Mouse (Mus musculus) natural killer cell, adult 2 months (primary cell): ENCODE measurements around the gene Zfp821.

Experiments used
- DNase-seq, 2 experiments: peaks; one replicate each; pipeline ENCODE4 v3.0.0; 2022; ENCODE audit warnings: low spot score in 2 of 2

Zfp821 gene

DNA sequence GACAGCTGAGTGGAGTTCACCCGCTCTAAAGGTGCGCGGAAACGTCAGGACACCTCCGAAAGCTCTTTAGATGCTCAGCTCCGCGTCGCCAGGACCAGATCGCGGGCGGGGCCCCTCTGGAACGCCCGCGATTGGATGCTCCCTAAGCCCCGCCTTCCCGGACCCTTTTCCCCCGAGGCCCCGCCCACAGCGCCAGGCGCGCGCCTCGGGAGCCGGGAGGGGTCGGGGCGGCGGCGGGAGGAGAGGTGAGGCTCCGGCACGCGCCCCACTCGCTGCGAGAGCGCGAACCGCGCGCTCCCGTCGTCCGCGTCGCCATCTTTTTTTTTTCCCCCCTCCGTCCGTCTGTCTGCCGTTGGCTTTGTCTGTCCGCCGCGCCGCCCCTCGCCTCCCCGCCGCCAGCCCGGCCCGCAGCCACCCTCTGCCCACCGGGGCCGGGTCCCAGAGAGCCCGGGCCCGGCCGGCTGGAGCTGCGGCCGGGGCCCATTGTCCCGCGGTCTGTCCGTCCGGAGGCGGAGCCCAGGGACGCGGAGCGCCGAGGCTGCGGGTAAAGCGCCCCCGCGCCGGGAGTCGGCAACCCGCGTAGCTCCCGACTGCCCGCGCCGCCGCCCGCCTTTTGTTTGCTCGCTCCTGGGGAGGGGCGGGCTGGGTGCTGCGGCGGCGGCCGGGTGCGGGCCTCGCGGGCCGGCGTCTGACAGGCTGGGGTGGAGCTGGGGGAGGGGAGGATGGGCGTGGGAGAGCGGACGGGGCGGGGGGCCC lies at the start of gene Zfp821:
Zfp821 (plus strand) TSS at position 227 of the 756 bp plus-strand sequence.
- DNase-seq, result peak; percentile 67 to 86

DNA sequence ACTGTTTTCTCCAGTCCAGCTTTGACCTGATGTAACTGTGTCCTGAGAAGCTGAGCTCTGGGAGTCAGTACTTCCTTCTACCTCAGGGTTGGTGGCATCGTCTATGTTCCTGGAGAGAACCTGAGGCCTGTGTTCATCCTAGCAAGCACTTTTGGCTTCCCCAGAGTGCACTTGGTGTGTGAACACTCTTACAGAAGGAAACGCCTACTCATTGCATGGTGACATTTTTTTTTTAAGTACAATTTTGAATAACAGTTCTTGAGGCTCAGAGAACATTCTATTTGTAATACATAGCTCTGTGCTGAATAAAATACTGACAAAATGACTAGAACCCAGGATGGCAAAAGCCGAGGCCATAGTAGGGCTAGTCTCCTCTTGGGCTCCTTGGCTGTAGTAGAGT lies 48.5 kb upstream of the Zfp821 start:
- DNase-seq, result no peak

DNA sequence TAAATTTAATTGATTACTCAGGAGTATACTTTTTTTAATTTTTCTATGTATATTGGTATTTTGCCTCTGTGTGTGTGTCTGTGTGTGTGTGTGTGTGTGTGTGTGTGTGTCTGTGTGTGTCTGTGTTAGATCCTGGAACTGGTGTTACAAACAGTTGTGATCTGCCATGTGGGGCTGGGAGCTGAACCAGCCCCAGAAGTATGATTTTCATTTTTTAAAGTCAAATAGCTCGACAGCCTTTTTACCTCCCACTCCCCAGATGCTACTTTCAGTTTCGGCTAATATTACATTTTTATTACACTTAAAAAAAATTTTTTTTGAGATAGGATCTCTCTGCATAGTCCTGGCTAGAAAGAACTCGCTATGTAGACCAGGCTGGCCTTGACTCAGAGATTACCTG lies 43.0 kb upstream of the Zfp821 start:
- DNase-seq, result no peak

GRCm38 (mm10) chr8:109666616-109667015 lies 38.7 kb upstream of the Zfp821 start:
- DNase-seq, result no peak

GRCm38 (mm10) chr8:109672656-109673055 lies 32.7 kb upstream of the Zfp821 start:
- DNase-seq, result no peak

DNA sequence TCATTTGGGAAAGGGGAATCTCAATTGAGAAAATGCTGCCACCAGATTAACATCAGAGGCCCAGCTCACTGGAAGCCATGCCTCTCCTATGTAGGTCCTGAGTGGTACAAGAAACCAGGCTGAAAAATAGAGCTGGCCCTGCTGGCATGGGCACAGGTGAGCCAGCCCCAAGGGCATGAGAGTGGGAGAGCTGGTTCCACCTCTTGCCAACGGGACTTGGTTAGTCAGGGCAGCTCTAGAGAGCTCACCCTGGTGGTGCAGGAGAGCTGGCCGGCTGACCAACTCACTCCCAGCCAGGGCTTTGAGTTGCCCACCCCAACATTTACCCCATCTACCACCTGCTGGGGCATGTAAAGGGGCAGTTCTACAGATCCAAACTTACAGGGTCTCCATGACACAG lies 31.8 kb upstream of the Zfp821 start:
- no peak for DNase-seq

- DNase-seq, result no peak
Measured at GRCm38 (mm10) chr8:109675896-109676643, 29.3 kb upstream of the Zfp821 start.

DNA sequence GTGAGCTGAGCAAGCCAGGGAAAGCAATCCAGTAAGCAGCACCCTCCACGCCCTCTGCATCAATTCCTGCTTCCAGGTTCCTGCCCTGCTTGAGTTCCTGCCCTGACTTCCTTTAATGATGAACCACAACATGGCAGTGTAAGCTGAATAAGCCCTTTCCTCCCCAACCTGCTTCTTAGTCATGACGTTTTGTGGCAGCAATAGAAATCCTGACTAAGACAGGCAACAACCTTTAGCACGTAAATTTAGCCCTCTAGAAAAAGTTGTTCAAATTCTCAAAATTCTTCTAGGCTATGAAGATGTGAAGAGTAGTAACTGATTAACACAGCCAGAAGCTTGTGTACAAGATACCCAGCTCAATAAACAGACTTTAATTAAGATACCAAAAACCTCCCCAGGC lies 23.8 kb upstream of the Zfp821 start:
- DNase-seq, result no peak

DNA sequence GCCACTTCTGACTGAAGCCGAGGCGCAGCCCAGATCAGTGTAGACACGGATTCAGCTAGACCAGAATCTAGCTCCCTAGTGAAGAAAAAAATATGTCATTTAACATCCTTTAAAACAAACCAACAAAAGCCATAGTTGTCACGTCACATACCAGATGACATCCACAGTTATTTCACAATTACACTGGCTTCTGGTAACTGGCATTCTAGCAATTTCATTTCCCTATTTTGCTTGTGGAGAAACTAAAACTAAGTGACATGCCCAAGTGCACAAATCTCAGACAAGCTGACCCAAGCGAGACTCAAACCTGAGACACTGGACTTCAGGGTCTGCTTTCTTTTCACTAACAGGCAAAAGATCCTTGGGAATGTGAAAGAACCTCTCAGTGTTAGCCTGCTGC lies 23.2 kb upstream of the Zfp821 start:
- no peak for DNase-seq

- DNase-seq, result no peak
Measured at GRCm38 (mm10) chr8:109687248-109687647, 18.1 kb upstream of the Zfp821 start.

DNA sequence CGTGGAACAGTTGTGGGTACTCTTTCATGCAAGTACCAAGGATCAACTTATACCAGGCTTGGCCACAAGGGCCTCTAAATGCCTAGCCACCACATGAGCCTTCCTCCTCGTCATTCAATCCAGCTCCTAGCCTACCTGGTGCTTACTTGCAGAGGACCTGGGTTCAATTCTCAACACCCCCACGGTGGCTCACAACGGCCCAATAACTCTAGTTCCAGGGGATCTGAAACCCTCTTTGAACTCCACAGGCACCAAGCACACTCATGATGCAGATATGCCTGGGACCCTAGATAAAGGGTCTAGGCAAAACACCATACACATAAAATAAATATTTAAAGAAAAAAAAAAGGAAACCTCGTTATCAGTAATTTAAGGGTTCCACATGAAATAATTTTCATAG lies 13.6 kb upstream of the Zfp821 start:
- DNase-seq, result peak; percentile 19 to 36

DNA sequence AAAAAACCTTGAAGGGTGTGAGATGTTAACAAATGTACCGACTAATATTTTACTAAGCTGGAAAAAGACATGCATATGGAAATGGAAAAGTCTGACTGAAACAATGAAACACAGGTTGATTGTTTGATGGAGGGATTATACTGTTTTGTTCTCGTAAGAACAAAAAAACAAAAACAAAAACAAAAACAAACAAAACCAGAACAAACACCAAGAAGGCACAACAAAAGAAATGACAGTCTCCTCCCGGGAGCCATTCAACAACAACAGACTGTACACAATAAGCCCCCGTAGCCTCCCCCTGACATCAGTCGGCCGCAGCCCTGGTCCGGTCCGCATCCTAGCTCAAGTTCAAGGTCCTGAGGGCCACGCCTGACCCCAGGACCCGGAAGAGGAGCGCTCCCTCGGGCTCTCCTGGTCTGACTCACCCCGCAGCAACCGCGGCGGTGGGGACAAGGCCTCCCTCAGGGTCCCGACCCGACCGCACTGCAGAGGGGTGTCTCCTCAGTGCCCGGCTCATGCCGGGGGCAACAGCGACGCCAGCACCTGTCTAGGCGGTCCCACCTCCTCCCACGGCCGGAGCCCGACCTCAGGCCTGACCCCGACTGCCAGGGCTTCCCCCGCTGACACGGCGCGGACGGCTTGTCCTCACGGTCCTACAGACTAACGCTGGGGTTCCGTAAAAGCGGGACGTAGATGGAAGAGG lies 12.8 kb upstream of the Zfp821 start:
- no peak for DNase-seq

DNA sequence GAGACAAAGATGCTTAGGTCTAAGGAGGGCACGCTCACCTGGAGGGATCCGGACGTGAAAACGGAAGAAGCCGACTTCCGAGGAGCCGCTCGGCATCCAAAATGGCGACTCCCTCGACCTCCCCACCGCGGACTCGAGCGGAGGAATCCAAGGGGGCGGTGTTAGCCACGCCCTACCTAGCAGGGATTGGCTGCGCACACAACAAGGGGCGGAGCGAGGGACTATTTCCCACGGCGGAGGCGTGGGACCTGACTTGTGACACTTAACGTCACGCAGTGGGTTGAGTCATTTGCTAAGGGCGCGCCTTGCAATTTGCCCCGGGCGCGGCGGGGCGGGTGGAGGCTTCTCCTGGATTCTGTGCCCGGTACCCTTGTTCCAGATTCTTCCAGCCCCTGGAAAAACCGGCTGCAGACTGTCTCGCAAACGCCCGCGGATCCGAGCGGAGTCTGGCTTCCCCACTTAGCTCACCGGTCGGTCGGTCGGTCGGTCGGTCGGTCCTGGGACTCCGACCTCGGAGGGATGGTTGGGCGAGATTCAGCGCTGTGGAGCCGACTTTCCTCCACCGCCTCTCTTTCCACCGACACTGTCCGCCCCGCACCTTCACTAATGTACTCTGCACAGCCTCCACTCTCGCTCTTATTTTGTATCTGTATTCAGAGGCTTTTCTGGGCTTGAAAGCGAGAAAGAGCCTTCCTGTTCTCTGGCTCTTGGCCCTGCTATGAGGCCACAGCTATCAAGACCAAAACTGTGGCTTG lies 12.0 kb upstream of the Zfp821 start, which contains the start of gene Ist1:
Ist1 (minus strand) TSS at position 115 of the 755 bp plus-strand sequence.
- DNase-seq, result peak; percentile 98

GRCm38 (mm10) chr8:109694154-109694553 lies 11.2 kb upstream of the Zfp821 start:
- DNase-seq, result no peak

GRCm38 (mm10) chr8:109697754-109698153 lies 7.6 kb upstream of the Zfp821 start:
- DNase-seq, result no peak

GRCm38 (mm10) chr8:109698477-109698876 lies 6.9 kb upstream of the Zfp821 start:
- DNase-seq, result no peak

GRCm38 (mm10) chr8:109704565-109705319 lies 604 bp upstream of the Zfp821 start:
- peak; percentile 7 to 14 for DNase-seq

GRCm38 (mm10) chr8:109706076-109706873 lies 929 bp downstream of the Zfp821 start:
- no peak for DNase-seq

GRCm38 (mm10) chr8:109706874-109707237 lies 1.5 kb downstream of the Zfp821 start:
- DNase-seq, result peak; percentile 66 to 86

DNA sequence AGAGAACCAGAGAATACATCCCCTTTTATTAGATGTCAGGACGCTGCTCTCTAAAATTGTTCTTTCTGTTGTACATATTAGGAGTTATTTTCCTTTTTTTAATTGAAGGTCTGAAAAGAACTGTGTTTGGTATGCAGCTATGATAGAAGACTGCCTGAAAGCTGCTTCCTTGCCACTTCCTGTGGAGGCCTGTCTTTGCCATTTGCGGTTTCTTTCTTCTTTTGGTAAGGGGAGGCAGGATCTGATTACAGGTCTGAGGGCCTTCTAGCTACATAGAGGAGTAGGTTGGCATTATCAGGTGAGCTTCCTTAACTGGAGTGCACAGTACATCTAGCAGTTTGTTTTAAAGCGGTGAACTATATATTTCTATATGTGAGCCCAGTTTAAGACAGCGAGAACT lies 2.6 kb downstream of the Zfp821 start:
- no peak for DNase-seq
